Mouse (Mus musculus) lung, postnatal 0 days (tissue): Measurements from ENCODE around the gene Hp1bp3.
A peak's percentile ranks its signal among the peaks of the same experiment; 100 is the strongest.

Experiments used
- CTCF ChIP-seq: IDR thresholded peaks from 2 replicates; pipeline ENCODE4 v1.5.1; 2016; ENCODE audit warnings: antibody characterized with exemption, mild to moderate bottlenecking
- EP300 ChIP-seq: IDR thresholded peaks from 2 replicates; pipeline ENCODE4 v1.6.1; 2016; ENCODE audit warnings: antibody characterized with exemption, mild to moderate bottlenecking, control low read depth

DNA sequence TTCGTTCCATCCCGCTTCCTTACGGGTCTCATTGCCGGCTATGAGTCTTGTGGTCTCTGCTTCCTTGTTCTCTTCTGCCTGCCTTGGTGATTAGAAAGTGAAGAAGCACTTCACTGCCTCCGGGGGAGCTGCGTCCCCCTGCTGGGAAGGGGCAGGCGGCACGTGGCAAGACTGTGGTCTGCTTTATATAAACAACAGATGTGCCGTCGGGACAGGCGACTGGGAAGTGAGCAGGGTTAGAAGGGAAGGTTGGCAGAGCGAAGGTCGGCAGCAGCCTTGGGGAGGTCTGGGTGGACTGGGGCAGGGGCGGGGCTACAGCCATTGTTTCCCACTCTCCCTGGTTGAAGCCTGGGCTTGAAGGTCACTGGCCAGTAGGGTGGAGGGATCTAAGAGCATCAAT, 35.7 kb downstream of the Hp1bp3 start:
- TF ChIP-seq CTCF (peak; percentile 49), EP300 (no peak)
